Mouse (Mus musculus) CH12.LX (cell line): ENCODE results near the gene Elovl2. TPM values are rescaled to one million over a fixed set of nuclear protein-coding genes. Genes with fewer than 3 reads are reported as not detected.

Experiments
- DNase-seq: peaks from one replicate; pipeline ENCODE4 v3.0.0-alpha.2; 2013; ENCODE audit errors: extremely low read depth
- H3K27ac ChIP-seq: 2 replicates; pipeline ENCODE4 v1.5.1; 2012; ENCODE audit warnings: low read depth, mild to moderate bottlenecking, control low read depth, moderate library complexity; ENCODE audit not compliant: insufficient read depth
- H3K27me3 ChIP-seq: replicated peaks from 2 replicates; pipeline ENCODE3; 2012; ENCODE audit warnings: inconsistent platforms
- H3K36me3 ChIP-seq, 2 experiments: replicated peaks in 1 of 2; 2 replicates each; pipeline versions ENCODE3 to v1.6.1; 2012; ENCODE audit warnings: inconsistent platforms in 1 of 2, low read length in 1 of 2, mild to moderate bottlenecking in 1 of 2, mixed read lengths in 1 of 2, moderate library complexity in 1 of 2; ENCODE audit not compliant: control insufficient read depth in 1 of 2, insufficient read depth in 1 of 2
- H3K4me1 ChIP-seq, 2 experiments: 2 replicates each; pipeline ENCODE4 v1.6.1; 2012; ENCODE audit warnings: inconsistent platforms in 1 of 2, moderate library complexity in 1 of 2; ENCODE audit not compliant: insufficient read depth in 2 of 2, control insufficient read depth in 1 of 2
- H3K4me2 ChIP-seq: 2 replicates; pipeline ENCODE4 v1.6.1; 2012; ENCODE audit warnings: low read depth, mild to moderate bottlenecking, control low read depth; ENCODE audit not compliant: poor library complexity, insufficient read depth, severe bottlenecking
- H3K4me3 ChIP-seq, 3 experiments: fragments of 150-350 bp in 1 of 3; sonication (generic) in 1 of 3; replicated peaks in 1 of 3; 2 replicates each; pipeline versions ENCODE3 to v1.5.1; 2011 to 2012; ENCODE audit warnings: low read depth in 2 of 3, low read length in 2 of 3, mild to moderate bottlenecking in 2 of 3, moderate library complexity in 2 of 3, control low read depth in 1 of 3, improper control_type of control experiment in 1 of 3, inconsistent platforms in 1 of 3, mixed read lengths in 1 of 3; ENCODE audit not compliant: poor library complexity in 1 of 3
- H3K79me2 ChIP-seq: replicated peaks from 2 replicates; pipeline ENCODE4 v1.6.1; 2012; ENCODE audit warnings: mild to moderate bottlenecking, moderate library complexity; ENCODE audit not compliant: control insufficient read depth, poor library complexity, insufficient read depth, severe bottlenecking; ENCODE audit errors: extremely low read depth
- H3K9ac ChIP-seq: 2 replicates; pipeline ENCODE4 v1.6.1; 2012; ENCODE audit warnings: low read depth, mild to moderate bottlenecking, control low read depth, moderate library complexity; ENCODE audit not compliant: insufficient read depth
- H3K9me3 ChIP-seq: replicated peaks from 2 replicates; pipeline ENCODE3; 2012; ENCODE audit warnings: low read length, inconsistent platforms, mixed read lengths
- CHD2 ChIP-seq: IDR thresholded peaks from 2 replicates; pipeline ENCODE4 v1.6.1; 2011; ENCODE audit warnings: low read length, improper control_type of control experiment
- ETS1 ChIP-seq: conservative IDR thresholded peaks from 2 replicates; pipeline ENCODE4 v1.6.1; 2012; ENCODE audit warnings: low read depth, mild to moderate bottlenecking, inconsistent platforms, low read length, improper control_type of control experiment, moderate library complexity
- GABPA ChIP-seq: IDR thresholded peaks from 2 replicates; pipeline ENCODE4 v1.6.1; 2012; ENCODE audit warnings: low read depth, low read length, improper control_type of control experiment, inconsistent platforms; ENCODE audit not compliant: insufficient replicate concordance
- JUN ChIP-seq: IDR thresholded peaks from 2 replicates; pipeline ENCODE4 v1.6.1; 2011; ENCODE audit warnings: low read depth, mild to moderate bottlenecking, low read length, improper control_type of control experiment, moderate library complexity; ENCODE audit not compliant: insufficient read depth
- JUND ChIP-seq: conservative IDR thresholded peaks from 2 replicates; pipeline ENCODE4 v1.6.1; 2011; ENCODE audit warnings: low read depth, low read length, improper control_type of control experiment
- KAT2A ChIP-seq: IDR thresholded peaks from 2 replicates; pipeline ENCODE4 v1.6.1; 2012; ENCODE audit warnings: low read length, improper control_type of control experiment, inconsistent platforms; ENCODE audit not compliant: insufficient replicate concordance
- MAFK ChIP-seq: IDR thresholded peaks from 2 replicates; pipeline ENCODE4 v1.6.1; 2011; ENCODE audit warnings: low read length, improper control_type of control experiment; ENCODE audit not compliant: insufficient replicate concordance
- MAZ ChIP-seq: IDR thresholded peaks from 2 replicates; pipeline ENCODE4 v1.6.1; 2012; ENCODE audit warnings: low read depth, mild to moderate bottlenecking, inconsistent platforms, low read length, improper control_type of control experiment, moderate library complexity
- MEF2A ChIP-seq: IDR thresholded peaks from 2 replicates; pipeline ENCODE4 v1.6.1; 2014; ENCODE audit warnings: low read depth, mild to moderate bottlenecking, inconsistent platforms, low read length, improper control_type of control experiment, borderline replicate concordance
- MYC ChIP-seq: IDR thresholded peaks from 2 replicates; pipeline ENCODE4 v1.6.1; 2011; ENCODE audit warnings: low read depth, mild to moderate bottlenecking, improper control_type of control experiment, low read length
- NRF1 ChIP-seq: IDR thresholded peaks from 2 replicates; pipeline ENCODE4 v1.6.1; 2014; ENCODE audit warnings: low read depth, mild to moderate bottlenecking, inconsistent platforms, low read length, improper control_type of control experiment, moderate library complexity
- POLR2A ChIP-seq: IDR thresholded peaks from 2 replicates; pipeline ENCODE4 v1.6.1; 2011; ENCODE audit warnings: low read depth, mild to moderate bottlenecking, improper control_type of control experiment, low read length
- POLR2AphosphoS2 ChIP-seq: IDR thresholded peaks from 2 replicates; pipeline ENCODE4 v1.6.1; 2011; ENCODE audit warnings: low read depth, low read length, improper control_type of control experiment
- RAD21 ChIP-seq: IDR thresholded peaks from 2 replicates; pipeline ENCODE4 v1.6.1; 2011; ENCODE audit warnings: low read depth, mild to moderate bottlenecking, low read length, improper control_type of control experiment, moderate library complexity
- SMC3 ChIP-seq: IDR thresholded peaks from 2 replicates; pipeline ENCODE4 v1.6.1; 2011; ENCODE audit warnings: low read depth, low read length, improper control_type of control experiment
- TBP ChIP-seq: conservative IDR thresholded peaks from 2 replicates; pipeline ENCODE4 v1.6.1; 2011; ENCODE audit warnings: low read depth, low read length, improper control_type of control experiment
- TCF12 ChIP-seq: IDR thresholded peaks from 2 replicates; pipeline ENCODE4 v1.6.1; 2014; ENCODE audit warnings: low read depth, mild to moderate bottlenecking, inconsistent platforms, low read length, improper control_type of control experiment
- UBTF ChIP-seq: IDR thresholded peaks from 2 replicates; pipeline ENCODE4 v1.6.1; 2012; ENCODE audit warnings: low read depth, mild to moderate bottlenecking, inconsistent platforms, low read length, improper control_type of control experiment, moderate library complexity
- USF2 ChIP-seq: conservative IDR thresholded peaks from 2 replicates; pipeline ENCODE4 v1.6.1; 2011; ENCODE audit warnings: low read depth, low read length, improper control_type of control experiment
- ZKSCAN1 ChIP-seq: IDR thresholded peaks from 2 replicates; pipeline ENCODE4 v1.6.1; 2012; ENCODE audit warnings: low read depth, inconsistent platforms, low read length, improper control_type of control experiment, borderline replicate concordance
- ZMIZ1 ChIP-seq: IDR thresholded peaks from 2 replicates; pipeline ENCODE4 v1.6.1; 2012; ENCODE audit warnings: low read depth, mild to moderate bottlenecking, inconsistent platforms, low read length, improper control_type of control experiment
- dilution Hi-C: fragments of 300-500 bp; cut with MboI; formaldehyde crosslinking; loops from 2 replicates; pipeline ENCODE4 v1.14.3; 2020; ENCODE audit warnings: low sequenced_read_pairs; ENCODE audit not compliant: extremely low pct_unique_long_range_greater_than_20kb, extremely low pct_ligation_motif_present
- in situ Hi-C: fragments of 300-500 bp; cut with MboI; formaldehyde crosslinking; loops from 3 replicates; pipeline ENCODE4 v1.14.3; 2019; ENCODE audit warnings: low sequenced_read_pairs, low pct_ligation_motif_present, low pct_unique_long_range_greater_than_20kb, mixed read lengths
- polyA plus RNA-seq: library from polyadenylated mRNA; unstranded; fragments of >175 nt; gene quantifications from 2 replicates; pipeline ENCODE4 v1.2.1, GENCODE M21; 2012; ENCODE audit warnings: low read depth; ENCODE audit not compliant: insufficient read length
- total RNA-seq, 2 experiments: library from RNA; depleted of rRNA; stranded (reverse); fragments of 300-350 nt in 1 of 2; fragments of >200 nt in 1 of 2; gene quantifications; 2 replicates each; pipeline ENCODE4 v1.2.3; 2012 to 2014

The Elovl2 gene
- total and polyA plus RNA-seq, 3 experiments = not detected

DNA sequence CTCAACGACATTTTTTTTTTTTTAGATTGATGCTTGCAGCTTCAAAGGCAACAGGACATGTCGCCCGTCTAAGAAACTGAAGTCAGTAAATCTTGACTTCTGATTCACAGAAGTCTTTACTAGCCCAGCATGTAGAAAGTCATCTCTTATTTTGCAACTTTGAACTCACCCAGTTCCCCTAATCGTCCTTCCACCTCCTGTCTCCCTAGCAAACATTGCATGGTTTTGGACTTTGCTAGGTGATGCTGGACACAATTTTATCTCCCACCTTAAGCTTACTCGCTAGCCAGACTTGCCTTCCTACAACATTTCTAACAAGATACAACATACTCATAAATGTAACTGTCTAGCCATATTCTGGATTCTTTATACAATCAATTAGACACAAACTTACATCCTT, 7.9 kb upstream of the Elovl2 start:
- Histone ChIP-seq H3K9me3 (no peaks in the 10 kb centered on the region), H3K4me1 (peaks cover 2 to 4% of the 10 kb centered on the region in 2 experiments; a peak in 2 of 4 replicates), H3K4me2 (no peak overlapping the region), H3K9ac (no peak overlapping the region), H3K4me3 (no peak overlapping the region), H3K27ac (no peak overlapping the region), H3K36me3 (no peaks in the 10 kb centered on the region), H3K27me3 (no peaks in the 10 kb centered on the region), H3K79me2 (no peaks in the 10 kb centered on the region)
- dilution Hi-C loops = no loop called here
- no peak for DNase-seq
- in situ Hi-C loops = loop anchor here (25.0 kb wide), 1 partner anchor 216 kb away; the partner anchor contains the start of genes Pak1ip1 and Tmem14c
- TF ChIP-seq POLR2A (no peak), NRF1 (no peak), MAZ (no peak), KAT2A (no peak), CHD2 (no peak), MYC (no peak), GABPA (no peak), JUN (no peak), USF2 (no peak), RAD21 (no peak), SMC3 (no peak), ZMIZ1 (no peak), MEF2A (no peak), UBTF (no peak), JUND (no peak), MAFK (no peak), ZKSCAN1 (no peak)

DNA sequence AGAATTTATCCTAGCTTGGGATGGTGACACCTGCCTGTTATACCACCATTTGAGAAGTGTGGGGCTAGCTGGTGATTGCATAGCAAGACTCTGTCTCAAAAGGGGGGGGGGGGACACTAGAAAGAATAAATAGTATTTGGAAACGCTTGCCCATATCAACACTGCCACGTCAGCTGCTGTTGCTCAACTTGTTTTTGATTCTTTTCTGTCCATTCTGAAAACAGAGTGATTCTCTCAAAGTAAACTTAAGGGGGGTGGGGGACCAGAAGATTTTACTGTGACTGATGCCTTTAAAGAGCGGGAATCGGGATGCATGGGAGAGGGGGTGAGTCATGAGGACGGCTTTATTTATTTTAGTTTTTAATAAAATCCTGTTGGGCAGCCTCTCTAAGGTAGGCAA, 6.3 kb upstream of the Elovl2 start:
- no peaks in the 10 kb centered on the region for H3K9me3 ChIP-seq
- no peak overlapping the region for H3K9ac ChIP-seq
- no peaks in the 10 kb centered on the region for H3K79me2 ChIP-seq
- in situ Hi-C loops = loop anchor here (25.0 kb wide), 1 partner anchor 214 kb away; the partner anchor contains the start of genes Pak1ip1 and Tmem14c
- dilution Hi-C loops = no loop called here
- H3K27me3 ChIP-seq = no peaks in the 10 kb centered on the region
- no peak overlapping the region for H3K4me2 ChIP-seq
- TF ChIP-seq MAFK (no peak), KAT2A (no peak), GABPA (no peak), MYC (no peak), MEF2A (no peak), ETS1 (no peak), CHD2 (no peak), JUN (no peak), TCF12 (no peak), RAD21 (no peak), TBP (no peak), POLR2AphosphoS2 (no peak)
- TF ChIP-seq, all 38 proteins: peak for 0
- Histone ChIP-seq H3K36me3 (no peaks in the 10 kb centered on the region), H3K4me3 (no peak overlapping the region), H3K27ac (no peak overlapping the region), H3K4me1 (peaks cover 2 to 4% of the 10 kb centered on the region in 2 experiments; a peak in 2 of 4 replicates)
- no peak for DNase-seq
